Mouse (Mus musculus) ZHBTc4 (cell line): ENCODE measurements around the gene Ppme1.

Experiments used
- DNase-seq: peaks from one replicate; pipeline ENCODE4 v3.0.0-alpha.2; 2011; ENCODE audit warnings: low read depth, low spot score

The Ppme1 gene

DNA sequence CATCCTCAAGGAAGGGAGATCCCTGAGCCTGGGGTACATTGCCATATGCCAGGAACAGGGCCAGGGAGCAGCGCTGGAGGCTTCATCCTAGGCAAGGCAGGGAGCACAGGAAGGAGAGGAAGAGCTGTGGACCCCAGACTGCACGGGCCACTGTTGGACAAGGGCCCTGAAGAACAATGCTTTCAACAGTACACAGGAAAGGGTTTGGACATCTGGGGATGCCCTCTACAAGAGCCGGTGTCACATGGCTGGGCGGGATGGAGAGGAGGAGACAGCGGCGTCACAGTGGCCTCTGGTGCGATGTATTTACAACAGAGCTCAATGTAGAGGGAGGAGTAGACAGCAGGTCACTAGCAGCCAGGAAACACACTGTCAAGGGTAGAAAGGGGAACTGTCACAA is 44.6 kb downstream of the Ppme1 start:
- no peak for DNase-seq

DNA sequence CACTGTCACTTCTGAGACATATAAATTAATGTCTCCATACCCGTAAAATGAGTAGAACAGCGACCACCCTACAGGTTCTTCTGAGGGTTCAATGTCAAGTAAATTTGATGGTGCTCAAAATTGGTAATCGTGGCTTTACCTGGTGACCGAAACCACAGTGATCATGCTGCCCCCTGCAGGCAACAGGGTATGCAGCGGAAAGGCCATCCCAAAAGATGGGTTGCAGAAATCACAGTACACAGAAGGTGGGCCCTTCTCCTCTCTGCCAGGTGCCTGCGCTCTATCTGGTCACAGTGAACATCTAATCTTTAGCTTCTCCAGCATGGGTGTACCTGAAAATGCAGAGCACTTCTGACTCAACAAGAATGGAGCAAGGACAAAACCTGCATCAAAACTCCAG is 46.6 kb downstream of the Ppme1 start:
- DNase-seq, result peak; percentile 44

GRCm38 (mm10) chr7:100323721-100324120 is 48.4 kb downstream of the Ppme1 start:
- DNase-seq, result no peak

- DNase-seq, result no peak
Observed at GRCm38 (mm10) chr7:100317534-100317933, 54.6 kb downstream of the Ppme1 start.

GRCm38 (mm10) chr7:100316924-100317323 is 55.2 kb downstream of the Ppme1 start:
- no peak for DNase-seq

- no peak for DNase-seq
Observed at GRCm38 (mm10) chr7:100312716-100313115, 59.4 kb downstream of the Ppme1 start.

GRCm38 (mm10) chr7:100310290-100310689 is 61.8 kb downstream of the Ppme1 start:
- DNase-seq, result no peak

DNA sequence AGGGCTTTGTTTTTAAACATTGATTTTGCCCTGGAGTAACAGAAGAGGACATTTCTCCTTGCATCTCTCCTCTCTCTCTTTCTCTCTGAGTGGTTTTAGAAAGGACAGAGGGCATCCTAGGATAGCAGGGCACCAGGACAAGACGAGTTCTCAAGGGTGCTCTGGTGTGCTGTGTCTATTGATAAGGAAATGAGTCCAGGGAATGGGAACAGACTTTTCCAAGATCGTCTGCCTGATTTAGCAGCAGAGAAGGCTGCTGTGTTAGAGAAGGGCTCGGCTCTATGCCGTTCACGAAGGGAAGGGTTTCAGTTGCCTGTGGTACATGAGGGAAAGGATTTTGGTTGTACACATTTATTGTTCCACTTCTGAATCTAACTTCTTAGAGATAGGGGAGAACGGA is 62.4 kb downstream of the Ppme1 start:
- no peak for DNase-seq

DNA sequence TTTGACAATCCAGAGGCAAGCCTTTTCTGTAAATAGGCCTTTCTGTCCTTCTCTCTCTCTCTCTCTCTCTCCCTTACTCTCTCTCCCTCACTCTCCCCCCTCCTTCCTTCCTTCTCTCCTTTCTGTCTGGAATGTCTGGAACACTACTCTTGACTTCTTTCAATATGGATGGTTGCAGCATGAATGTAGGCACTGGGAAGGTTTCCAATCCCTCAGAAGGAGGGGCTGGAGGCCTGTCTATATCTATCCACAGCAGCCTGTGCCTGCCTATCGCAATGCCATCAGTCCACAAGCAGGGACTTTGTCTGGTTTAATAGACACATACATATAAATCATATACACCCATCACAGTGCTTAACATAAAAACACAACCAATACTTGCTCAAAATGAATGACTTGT is 62.9 kb downstream of the Ppme1 start:
- no peak for DNase-seq

GRCm38 (mm10) chr7:100307872-100308653 is 64.0 kb downstream of the Ppme1 start:
- no peak for DNase-seq

- DNase-seq, result no peak
Observed at GRCm38 (mm10) chr7:100305894-100306293, 66.2 kb downstream of the Ppme1 start.

GRCm38 (mm10) chr7:100302316-100302715 is 69.8 kb downstream of the Ppme1 start:
- DNase-seq, result no peak

DNA sequence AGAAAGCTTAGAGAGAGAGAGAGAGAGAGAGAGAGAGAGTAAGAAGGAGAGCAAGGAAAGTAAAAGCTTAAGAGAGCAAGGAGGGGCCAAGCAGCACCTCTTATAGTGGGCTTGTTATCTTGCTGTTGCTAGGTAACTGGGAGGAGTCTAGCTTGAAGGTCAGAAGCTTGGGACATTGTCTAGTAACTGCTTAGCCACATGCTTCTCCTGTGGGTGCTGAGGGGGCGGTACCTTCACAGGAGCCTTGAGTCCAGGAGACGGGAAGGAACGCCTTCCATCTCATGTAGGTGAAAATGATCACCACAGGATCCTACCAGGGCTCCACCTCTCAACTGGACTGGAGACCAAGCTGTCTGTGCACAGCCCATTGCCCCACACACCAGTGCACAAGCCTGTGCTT is 70.7 kb downstream of the Ppme1 start:
- DNase-seq, result no peak

- DNase-seq, result no peak
Observed at GRCm38 (mm10) chr7:100298861-100299510, 73.1 kb downstream of the Ppme1 start.

GRCm38 (mm10) chr7:100296699-100297098 is 75.4 kb downstream of the Ppme1 start:
- DNase-seq, result no peak

DNA sequence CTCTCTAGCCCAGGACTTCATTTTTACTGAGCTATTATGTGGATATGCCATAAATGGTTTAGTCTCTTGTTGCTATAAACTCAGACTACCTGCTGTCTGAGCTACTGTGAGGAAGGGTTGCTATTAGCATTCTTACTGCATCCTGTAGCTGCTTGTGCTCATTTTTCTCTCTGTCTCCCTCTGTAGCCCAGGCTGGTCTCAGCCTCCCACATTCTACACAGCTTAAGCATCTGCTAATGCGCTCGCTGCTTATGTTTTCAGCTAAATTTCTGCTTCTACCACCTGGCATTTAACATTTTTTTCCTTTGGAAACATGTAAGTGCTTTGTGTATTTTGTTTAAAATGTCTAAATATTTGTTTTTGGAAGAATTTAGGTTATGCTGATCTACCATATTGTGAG is 76.4 kb downstream of the Ppme1 start:
- DNase-seq, result no peak

- no peak for DNase-seq
Observed at GRCm38 (mm10) chr7:100293546-100293945, 78.6 kb downstream of the Ppme1 start.

- peak; percentile 25 for DNase-seq
Observed at GRCm38 (mm10) chr7:100288622-100289021, 83.5 kb downstream of the Ppme1 start.

- peak; percentile 64 for DNase-seq
Observed at GRCm38 (mm10) chr7:100287748-100288578, 84.1 kb downstream of the Ppme1 start.

DNA sequence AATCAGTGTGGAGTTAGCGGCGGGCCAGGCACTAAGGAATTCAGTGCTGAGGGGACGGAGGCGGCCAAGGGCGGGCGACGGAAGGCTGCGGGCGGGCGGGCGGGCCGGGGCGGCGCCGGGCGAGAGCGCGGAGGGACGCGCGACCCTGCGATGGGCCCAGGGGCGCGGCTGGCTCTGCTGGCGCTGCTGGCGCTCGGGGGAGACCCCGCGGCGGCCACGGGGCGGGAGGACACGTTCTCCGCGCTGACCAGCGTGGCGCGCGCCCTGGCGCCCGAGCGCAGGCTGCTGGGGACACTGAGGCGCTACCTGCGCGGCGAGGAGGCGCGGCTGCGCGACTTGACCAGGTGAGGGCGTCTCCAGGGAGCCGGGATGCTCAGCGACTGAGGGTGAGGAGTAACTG is 86.7 kb downstream of the Ppme1 start, which contains the start of gene P4ha3:
P4ha3 (plus strand) TSS at position 138 of the 400 bp plus-strand sequence.
- DNase-seq, result peak; percentile 65

DNA sequence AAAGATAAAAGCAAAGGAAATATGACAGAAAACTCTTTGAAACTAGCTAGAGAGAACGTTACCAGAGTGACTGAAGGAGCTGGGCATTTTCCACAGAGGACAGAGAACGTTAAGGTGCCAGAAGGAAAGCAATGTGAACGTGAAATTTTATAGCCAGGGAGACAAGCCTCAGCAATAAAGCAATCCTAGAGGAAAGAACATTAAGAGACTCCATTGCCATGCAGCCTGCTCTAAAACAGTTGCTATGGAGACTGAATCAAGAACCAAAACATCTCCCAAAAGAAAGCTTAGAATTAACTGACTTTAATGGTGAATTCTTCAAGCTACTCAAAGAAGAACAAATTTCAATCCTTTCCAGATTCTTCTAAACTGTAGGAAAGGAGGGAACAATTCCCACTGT is 88.8 kb downstream of the Ppme1 start:
- DNase-seq, result no peak

DNA sequence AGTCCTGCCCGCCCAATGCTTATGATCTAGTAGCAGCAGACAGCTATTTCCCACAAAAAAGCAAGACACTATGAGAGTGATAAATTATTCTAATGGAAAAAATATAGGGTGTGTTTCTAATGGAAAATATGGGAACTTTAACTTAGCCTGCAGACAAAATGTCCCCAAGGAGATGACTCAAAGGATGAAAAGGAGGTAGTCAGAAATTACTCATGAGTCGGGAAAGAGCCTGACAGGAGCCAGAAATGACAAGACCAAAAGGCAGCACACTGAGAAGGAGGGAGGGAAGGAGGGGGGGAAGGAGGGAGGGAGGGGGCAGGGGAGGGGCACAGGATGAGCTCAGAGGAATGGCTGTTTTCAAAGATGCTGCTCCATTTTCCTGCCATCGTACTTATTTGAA is 90.5 kb downstream of the Ppme1 start:
- DNase-seq, result no peak
